Mouse (Mus musculus) T-cell, adult 2 months (primary cell): ENCODE data around the gene Timp2.

Source experiments
- DNase-seq: peaks from one replicate; pipeline ENCODE4 v3.0.0; 2022; ENCODE audit warnings: low spot score

Gene Timp2

DNA sequence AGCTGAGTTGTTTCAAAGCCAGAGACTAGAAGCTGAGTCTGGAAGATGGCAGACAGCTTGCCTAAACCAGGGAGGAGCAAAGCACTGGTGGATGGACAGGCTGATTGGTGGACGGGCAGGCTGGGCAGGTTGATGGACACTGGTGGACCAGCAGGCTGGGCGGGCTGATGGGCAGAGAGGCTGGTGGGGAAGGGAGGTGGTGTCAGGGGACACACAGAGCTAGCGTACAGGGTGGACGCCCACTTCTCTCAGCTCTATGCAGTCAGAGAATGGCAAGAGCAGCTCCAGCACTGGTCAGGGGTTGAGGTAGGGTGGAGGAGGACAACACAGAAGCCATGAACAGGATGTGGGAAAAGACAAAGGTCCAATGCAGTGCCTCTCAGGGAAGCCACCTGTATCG, 13.7 kb upstream of the Timp2 start:
- DNase-seq: no peak

DNA sequence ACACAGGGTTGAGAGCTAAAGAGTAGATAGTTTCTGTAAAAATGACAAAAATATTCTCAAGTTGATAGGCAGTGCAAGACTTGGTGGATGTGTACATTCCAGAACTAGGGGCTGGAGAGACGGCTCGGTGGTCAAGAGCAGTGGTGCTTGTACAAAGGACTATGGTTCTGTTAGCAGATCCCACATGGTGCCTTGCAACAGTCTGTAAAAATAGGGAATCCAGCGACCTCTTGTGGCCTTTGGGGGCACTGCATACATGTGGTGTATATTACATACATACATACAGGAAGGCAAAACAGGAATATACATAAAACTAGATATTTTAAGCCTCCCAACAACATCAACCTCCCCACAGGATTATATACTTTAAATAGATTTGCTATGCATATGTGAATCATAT, 12.8 kb upstream of the Timp2 start:
- DNase-seq: peak; percentile 43

DNA sequence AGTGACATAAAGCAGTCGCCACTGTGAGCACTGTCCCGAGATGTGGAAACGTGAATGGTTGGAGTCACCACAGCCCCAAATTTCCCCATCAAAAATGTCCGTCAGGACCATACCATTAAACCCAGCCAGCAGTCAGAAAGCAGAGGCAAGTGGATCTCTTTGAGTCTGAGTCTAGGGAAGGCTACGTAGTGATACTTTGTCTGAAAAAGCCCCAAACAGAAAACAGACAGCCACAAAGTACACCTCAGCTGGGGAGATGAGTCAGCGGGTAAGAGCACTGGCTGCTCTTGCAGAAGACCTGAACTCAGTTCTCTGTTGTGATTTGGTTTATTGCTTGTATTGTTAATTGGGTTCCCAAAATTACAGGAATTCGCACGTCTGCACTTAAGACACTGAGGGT, 11.0 kb upstream of the Timp2 start:
- no peak for DNase-seq

DNA sequence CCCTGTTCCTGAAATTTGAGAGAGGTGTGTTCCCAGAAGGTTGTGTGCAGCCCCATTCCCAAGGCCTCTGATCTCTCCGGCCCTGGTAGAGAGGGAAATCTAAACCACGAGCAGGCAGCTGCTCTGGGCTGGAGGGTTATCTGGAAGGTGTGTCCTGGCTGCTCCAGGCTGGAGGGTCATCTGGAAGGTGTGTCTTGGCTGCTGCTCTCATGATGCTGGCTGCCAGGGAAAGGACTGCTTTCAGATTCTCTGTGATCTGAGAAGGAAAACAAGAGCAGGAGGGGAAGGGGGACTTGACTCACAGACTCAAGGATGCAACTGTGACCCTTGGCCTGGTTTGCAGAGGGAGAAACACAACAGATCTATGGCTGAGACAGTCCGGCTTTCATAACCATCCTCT, 10.6 kb upstream of the Timp2 start:
- no peak for DNase-seq

DNA sequence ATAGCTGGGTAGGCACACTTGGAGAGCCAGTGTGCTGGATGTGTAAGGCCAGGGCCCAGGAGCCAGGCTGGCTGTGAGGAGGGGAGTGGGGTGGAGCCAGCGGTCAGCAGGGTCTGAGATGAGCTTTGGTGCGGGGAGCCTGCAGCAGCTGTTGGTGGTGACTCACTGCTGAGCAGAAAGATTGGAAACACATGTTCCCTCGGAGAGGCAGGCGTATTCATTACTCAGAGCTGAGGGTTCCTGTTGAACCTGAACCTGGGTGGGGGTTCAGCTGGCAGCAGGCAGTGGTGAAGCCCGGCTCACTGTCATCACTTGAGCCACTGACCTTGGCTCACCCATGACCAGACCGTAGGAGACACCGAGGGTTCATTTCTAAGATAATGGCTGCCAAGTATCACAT, 9.6 kb upstream of the Timp2 start:
- no peak for DNase-seq

DNA sequence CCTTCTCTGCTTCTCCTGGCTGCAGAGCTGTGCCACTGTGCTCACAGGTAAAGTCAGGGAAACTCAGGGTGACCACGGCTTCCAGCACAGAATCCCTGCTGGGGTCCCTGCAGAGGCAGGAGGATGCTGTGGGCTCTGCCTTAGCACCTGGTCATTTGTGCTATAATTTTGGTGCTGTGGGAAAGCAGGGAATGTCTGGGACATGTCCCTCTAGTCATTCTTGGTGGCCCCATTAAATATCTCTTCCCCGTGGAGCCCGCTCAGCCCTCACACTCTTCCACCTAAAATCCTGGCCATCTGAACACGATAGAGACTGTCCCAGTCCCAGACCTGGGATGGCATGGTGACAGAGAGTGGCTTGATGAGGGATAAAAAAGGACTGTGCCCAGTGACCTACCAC, 8.5 kb upstream of the Timp2 start:
- DNase-seq: no peak

DNA sequence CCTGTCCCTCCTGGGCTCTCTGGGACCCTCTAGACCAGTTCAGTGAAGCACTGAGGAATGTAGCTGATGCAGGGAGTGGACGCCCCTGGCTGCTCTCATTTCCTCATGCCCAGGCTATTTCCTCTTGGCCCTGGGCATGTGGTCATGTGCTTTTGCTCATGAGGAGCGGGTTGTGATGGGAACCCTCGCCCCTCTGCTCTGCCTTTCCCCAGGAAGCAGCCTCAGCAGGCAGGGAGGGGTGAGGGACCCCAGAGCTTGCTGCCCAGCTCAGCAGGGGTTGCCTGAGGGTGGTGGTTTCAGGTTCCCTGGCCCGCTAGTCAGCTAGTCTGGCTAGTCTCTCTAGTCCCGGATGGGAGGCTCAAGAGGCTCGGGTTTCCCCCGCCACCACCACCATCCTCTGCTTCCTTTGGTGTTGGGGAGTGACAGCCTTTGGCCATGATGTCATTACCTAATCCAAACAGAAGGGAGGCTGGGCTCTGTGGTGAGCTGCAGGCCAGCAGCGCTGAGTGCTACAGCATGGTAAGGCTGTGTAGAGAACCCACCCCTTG, 7.5 kb upstream of the Timp2 start:
- DNase-seq: peak; percentile 31

DNA sequence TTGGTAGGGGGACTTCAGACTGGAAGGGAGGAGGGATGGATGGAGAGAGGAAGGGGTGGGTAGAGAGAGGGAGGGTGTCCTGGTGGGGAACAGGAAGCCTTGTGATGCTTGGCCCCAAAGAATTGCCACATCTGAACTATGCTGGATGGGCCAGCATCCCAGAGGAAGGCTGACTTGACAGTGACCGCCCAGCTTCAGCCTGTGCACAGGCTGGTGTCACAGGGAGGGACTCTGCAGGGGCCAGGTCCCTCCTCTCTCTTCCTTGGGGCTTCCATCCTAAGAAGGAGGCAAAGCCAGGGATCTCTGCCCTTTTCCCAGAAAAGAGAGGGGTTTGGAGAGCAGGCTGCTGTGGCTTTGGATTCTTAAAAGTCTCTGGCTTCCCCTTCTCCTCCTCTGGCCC, 7.0 kb upstream of the Timp2 start:
- DNase-seq: no peak

DNA sequence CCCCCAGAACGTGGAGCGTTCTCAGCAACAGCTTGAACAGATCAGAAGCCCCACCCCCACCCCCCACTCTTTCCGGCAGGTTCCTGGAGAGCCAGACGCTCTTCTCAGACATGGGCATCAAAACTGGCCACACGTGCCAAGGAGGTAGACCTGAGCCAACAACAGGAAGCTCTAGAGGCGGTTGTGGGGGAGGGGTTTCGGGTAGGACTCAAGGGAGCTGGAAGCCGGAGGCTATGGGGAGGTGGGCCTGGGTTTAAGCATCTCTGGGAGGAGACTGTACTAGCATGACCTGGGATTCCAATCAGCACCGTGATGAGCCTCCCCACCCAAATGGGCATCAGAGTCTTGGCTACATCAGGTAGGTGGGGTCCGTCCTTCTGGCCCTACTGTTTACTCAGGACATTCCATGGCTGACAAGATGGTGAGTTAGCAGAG, 5.4 kb upstream of the Timp2 start:
- peak; percentile 60 for DNase-seq

DNA sequence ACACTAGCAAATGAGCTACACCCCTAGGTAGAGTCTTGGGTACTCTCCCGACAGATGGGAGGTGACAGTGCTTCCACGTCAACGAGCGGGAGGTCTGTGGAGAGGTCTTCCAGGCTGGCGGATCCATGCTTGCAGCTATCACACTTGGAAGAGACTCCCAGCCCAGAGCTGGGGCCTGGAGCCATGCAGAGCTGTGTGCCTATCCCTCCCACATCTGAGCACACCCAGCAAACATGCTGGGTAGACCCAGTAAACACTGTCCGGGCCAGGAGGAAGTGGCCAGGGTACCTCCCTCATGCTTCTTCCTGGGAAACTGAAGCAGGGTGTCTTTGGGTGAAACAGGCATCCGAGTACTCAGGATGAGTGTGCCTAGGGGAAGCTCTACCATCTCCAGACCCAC, 5.0 kb upstream of the Timp2 start:
- no peak for DNase-seq

DNA sequence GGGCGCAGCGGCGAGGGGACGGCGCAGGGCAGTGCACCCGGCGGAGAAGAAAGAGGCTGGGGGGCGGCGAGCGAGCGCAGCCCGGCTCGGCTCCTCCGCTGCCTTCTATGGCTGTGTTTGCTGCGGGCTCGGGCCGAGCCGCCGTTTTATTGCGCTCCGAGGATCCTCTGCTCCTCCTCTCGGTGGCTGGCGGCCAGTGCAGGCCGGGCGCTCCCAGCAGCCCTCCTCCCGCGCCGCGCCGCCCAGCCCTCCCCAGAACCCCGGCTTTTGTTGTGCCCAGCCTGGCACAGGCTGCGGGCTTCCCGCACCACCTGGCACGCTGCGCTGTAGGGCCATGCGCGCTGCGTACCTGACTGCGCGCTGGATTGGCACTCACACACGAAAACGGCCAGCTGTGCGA, 335 bp downstream of the Timp2 start:
- peak; percentile 87 for DNase-seq

DNA sequence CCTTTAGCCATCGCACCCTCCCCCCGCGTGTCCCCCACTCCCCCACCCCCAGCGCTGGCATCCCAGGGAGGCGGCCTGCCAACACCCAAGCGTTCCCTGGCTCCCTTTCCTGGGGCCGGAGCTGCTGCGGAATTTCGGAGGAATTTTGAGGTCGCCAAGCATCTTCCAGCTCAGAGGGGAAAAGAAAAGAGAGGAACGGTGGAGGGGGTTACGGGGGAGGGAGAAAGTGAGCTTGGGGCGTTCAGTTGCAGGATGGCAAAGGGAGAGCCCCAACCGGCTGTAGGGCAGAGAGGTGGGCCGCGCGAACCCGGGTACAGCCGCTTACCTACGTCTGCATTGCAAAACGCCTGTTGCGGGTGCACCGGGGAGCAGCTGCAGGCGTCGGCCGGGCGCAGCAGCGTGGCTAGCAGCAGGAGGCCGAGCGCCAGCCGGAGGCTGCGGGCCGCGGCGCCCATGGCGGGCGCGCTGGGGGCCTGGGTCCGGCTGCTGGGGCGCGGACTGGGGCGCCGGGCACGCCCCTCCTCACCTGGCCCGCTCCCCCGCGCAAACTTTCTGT, 826 bp downstream of the Timp2 start:
- no peak for DNase-seq

DNA sequence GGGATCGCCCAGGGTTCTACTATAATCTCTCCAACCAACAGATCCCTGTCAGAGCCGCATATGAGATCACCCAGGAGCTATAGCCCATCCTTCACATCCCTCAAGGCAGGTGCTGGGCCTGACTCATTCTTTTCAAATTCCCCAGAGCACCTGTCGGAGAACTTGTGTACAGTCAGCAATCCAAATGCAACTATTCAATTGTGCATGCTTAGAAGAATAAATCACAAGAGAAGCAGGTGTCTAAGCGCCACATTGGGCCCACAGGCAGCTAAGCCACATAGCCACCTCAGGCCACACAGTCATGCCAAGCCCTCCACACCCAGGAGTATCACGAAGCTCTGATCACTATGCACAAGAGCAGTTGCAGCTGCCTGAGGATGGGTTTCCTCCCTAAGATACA, 6.0 kb downstream of the Timp2 start:
- DNase-seq: no peak

DNA sequence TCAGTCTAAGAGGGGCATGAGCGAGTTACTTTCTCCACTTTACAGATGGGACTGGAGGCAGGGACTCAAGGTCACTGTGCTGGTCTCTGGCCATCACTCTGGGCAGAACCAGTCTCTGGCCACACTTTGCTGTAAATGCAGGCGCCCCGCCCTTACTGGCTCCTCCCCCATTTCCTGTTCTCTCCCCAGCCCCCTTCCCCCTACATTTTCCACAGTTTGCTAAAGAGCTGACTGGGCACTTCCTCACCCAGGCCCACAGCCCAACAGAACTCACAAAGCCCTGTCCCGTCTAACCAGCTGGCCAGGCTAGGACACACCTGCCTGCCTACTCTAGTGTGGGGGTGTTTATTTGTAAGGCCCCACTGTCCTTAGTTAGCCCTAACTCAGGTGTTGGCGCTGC, 6.7 kb downstream of the Timp2 start:
- peak; percentile 52 for DNase-seq

DNA sequence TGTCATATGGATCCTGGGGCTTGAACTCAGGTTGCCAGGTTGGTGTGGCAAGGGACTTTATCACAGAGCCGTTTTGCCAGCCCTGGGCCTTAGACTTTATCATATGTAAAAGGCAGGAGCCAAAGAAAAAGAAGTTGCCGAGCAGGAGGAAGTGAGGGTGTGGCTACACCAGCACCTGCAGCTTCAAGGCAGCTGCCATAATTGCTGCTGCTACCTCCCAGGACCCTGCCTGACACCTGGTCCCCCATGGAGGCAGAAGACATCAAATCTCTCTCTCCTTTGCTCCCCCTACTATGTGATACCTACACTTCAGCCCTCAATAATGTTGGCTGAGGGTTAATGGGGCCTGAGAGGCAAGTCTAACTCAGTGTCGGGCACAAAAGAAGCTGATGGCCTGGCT, 7.1 kb downstream of the Timp2 start:
- peak; percentile 44 for DNase-seq

DNA sequence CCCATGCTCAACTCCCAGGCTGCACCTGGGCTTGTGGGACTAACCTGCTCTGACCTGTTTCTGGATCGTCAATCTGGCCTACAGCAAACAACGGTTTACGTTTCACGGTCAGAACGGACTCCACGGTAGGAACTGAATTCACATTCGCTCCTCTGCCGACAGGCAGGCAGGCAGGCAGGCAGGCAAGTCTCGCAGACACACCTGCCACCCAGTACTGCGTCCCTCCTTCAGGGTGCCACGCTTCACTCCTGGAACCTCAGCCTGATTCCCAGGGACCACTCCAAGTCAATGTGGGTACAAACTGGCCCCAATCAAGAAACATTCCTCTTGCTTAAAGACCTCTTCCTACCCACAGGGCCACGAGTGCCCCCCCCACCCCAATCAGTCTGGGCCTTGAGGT, 7.6 kb downstream of the Timp2 start:
- DNase-seq: no peak

DNA sequence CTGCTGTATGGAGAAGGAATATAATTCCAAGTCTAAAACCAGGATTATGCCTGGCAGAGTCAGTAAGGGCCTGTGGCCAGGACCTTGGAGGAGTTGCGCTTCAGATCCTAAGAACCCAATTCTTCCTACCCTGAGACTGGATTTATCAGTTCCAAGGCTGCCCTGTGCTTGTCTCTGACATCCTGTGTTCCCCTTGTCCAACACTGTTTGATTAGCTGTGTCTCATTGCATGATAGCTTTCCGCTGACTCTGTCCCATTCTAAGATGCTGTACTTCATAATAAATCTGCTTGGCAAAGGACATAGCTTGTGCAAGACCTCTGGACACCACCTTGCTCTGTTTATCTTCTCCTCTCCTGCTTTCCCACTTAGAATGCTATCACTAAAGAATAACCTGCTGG, 8.1 kb downstream of the Timp2 start:
- no peak for DNase-seq

DNA sequence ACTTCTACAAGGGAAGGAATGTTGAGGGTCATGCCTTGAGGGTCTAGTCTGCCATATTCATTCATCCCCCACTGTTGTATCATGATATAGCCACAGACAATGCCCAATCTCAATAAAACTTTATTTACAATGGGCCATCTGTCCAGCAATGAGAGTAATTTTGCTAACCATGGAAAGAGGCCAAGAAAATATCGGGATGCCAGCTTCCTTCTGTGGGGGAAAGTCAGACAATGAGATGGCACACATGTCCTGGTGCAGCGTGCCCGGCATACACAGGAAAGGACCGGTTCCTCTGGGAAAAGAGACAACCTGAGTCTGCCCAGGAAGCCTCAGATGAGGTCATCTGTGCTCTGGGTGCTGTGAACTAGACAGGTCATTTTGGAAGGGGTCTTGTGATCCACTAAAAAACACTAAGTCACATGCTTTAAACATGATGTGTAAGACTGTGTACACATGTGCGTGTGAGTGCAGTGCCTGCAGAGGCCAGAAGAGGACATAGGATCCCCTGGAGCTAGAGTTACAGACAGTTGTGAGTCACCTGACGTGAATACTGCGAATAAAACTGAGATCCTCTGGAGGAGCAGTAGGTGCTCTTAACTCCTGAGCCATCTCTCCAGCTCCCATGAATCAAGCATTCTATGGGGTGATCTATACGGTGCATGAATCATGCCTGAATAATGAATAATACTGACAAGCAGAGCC, 9.0 kb downstream of the Timp2 start:
- no peak for DNase-seq

DNA sequence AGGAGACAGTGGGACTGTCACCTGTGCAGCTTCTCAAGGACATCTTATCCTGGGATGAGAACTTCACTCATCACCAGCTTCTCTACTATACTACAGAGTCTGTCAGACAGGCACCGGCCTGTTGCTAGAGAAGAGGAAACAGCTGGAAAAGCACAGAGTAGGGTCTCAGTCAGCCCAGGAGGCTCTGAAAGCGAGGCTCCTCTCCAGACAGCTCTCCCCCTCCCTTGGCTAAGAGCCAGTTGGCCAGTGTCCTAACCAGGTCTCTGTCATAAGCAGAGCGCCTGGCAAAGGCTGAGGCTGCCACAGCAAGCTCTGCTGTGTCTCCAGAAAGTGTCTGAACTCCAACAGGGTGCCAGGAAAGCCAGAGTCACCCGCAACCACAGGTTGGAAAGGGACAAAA, 9.8 kb downstream of the Timp2 start:
- no peak for DNase-seq

DNA sequence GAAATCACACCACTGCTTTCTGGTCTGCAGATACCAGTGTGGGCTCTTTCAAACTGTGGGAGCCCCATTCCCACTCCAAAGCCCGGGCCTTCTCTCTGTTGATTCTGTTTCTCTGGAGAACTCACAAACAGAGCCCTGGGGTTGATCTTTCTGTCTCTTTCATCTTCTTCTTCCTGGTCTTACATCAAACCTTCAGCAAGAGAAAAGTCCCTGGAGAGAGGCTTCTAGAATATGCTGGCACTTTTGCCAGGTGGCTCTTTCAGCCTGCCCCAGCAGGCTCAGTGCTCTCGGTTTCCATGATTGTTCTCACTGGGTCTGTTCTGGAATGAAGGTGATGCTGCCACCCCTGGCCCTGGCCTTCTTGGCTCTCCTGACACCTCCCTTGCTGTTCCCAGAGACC, 11.9 kb downstream of the Timp2 start:
- no peak for DNase-seq

DNA sequence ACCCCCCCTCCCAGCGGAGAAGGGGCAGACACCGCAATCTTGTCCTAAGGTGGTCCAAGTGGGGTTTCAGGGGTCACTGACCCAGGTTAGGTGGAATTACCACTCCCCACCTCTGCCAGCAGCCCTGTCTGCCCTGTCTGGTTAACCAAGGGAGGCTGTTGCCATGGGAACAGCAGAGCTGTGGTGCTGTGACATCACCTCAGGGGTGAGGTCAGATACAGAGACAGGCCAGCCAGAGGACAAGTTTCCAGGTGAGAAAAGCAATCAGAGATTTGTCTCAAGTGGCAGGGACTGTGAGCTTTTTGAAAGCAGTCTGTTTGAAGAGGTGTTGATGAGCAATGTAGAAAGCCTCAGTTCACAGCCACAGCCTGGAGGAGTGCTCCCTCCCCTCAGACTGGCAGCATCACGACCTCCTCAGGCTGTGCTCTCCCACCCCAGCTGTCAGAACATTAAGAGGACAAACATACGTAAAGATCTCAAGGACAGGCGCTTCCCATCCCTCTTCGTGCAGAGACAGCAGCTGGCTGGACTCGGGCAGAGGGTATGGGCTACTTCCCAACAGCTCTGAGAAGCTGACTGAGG, 13.0 kb downstream of the Timp2 start, which contains the start of gene Cep295nl:
TSS of gene Cep295nl (minus strand) at position 101 of the 582 bp plus-strand sequence.
- DNase-seq: peak; percentile 78

DNA sequence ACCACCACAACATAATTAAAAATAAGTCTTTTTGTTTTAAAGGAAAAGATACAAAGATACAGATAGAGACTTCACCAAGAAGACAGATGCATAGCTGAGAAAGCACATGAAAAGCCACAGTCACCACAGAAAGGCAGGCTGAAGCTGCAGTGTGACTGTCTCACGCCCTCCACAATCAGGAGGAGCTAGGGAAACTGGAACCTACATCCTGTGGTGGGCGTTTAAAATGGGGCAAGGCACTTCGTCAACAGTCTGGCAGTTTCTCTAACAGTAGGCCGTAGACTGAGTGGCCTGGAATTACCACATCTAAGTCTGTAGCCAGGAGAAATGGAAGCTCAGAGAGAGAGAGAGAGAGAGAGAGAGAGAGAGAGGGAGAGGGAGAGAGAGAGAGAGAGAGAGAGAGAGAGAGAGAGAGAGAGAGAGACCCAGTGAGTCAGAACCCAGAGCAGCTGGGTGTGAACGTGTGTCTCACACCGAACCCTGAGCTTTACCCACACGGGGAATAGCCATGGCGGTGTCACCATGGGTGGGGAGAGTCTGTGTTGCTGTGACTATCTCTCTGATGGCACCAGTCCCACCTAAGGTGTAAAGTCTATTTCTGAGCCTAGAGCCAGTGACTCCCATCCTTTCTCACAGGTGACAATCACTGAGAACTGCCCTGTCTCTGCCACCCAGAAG, 17.9 kb downstream of the Timp2 start:
- DNase-seq: peak; percentile 80

DNA sequence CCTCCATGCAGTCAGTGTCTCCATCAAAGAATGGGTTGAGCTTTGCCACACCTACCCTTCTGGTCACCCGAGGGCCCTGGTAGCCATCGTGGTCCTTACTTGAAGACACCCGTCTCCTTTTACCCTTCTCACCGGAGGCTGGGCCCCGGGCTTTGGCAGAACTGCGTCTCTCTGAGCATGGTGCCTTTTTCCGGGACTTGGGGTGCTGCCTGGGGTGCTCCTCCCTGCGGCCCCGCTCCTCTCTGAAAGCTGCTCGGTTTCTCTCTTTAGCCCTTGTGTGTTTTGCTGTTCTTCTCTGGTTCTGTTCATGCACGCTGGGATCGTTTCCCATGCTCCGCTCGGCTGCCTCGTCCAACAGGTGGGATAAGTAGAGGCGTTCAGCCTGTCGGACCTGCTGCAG, 22.1 kb downstream of the Timp2 start:
- DNase-seq: no peak
